11 mouse cellular contexts compared by ENCODE assay signal in genomic region chr11:83832389-83832788, GRCm38 (mm10). TPM values are rescaled to one million over a fixed set of nuclear protein-coding genes. Genes with fewer than 3 reads are reported as not detected.
DNase-seq lines count a peak whose midpoint lies in the region; ATAC-seq and TF ChIP-seq lines count a peak whose summit lies in the region.
"Had no signal": no experiment of that assay in that cellular context is flagged by ENCODE, and none has a peak within 500 bp of the region (broad histone marks: within the 10 kb centered on the region; RNA-seq: fewer than 3 reads in every experiment).

No protein-coding gene starts in this region.

- H3K4me1 ChIP-seq in heart, adult 2 months (ENCODE audit: control insufficient read depth, insufficient read depth, low read length), result no peaks in the 10 kb centered on the region
- H3K4me1 ChIP-seq in heart, embryonic 11.5 days (ENCODE audit: control insufficient read depth, insufficient read depth, low read length), result no peaks in the 10 kb centered on the region
- H3K4me1 ChIP-seq in spleen, adult 2 months (ENCODE audit: control insufficient read depth, insufficient read depth, insufficient read length), result peaks cover 6% of the 10 kb centered on the region; the same call in 1 of the 2 replicates
- no peaks in the 10 kb centered on the region for H3K4me1 ChIP-seq in lung, postnatal 0 days (ENCODE audit: insufficient read depth, low read depth, low read length)
- H3K4me1 ChIP-seq: stomach, embryonic 15.5 days had no signal

- H3K27me3 ChIP-seq in heart, adult 2 months (ENCODE audit: control insufficient read depth, insufficient read depth, low read length), result no peaks in the 10 kb centered on the region; the same call in 1 of the 2 replicates
- H3K27me3 ChIP-seq in heart, embryonic 11.5 days (ENCODE audit: control insufficient read depth, insufficient read depth, low read length), result no peaks in the 10 kb centered on the region
- no peaks in the 10 kb centered on the region for H3K27me3 ChIP-seq in spleen, adult 2 months (ENCODE audit: control insufficient read depth, insufficient read depth, low read length)
- no peaks in the 10 kb centered on the region for H3K27me3 ChIP-seq in lung, postnatal 0 days (replicated peaks; ENCODE audit: insufficient read depth, low read length)
- H3K27me3 ChIP-seq: liver, embryonic 15.5 days; stomach, embryonic 15.5 days had no signal

- no peak overlapping the region for H3K9ac ChIP-seq in heart, adult 2 months (ENCODE audit: low read depth, low read length)
- H3K9ac ChIP-seq in heart, embryonic 11.5 days (ENCODE audit: low read depth, low read length), result no peak overlapping the region
- no peak overlapping the region for H3K9ac ChIP-seq in lung, postnatal 0 days (replicated peaks; ENCODE audit: low read depth)
- H3K9ac ChIP-seq: liver, embryonic 15.5 days; stomach, embryonic 15.5 days had no signal

- WGBS in heart, adult 2 months, result 41% methylated on average over 8 of the region's 8 CpGs
- WGBS in heart, embryonic 11.5 days (ENCODE audit: insufficient replicate concordance), result 32% methylated on average over 8 of the region's 8 CpGs
- 27% methylated on average over 8 of the region's 8 CpGs for WGBS in spleen, adult 2 months
- WGBS in lung, postnatal 0 days, result 54% methylated on average over 8 of the region's 8 CpGs

- intact Hi-C loops in heart, adult 2 months (cut with DNase I), result no loop called here

- peak in 1 of 2 experiments; percentile 32 for DNase-seq in heart, adult 2 months
- peak in 1 of 2 experiments; percentile 16 for DNase-seq in spleen, adult 2 months (ENCODE audit: low read depth in 1 of 2, low spot score in 2 of 2)
- DNase-seq in spleen, postnatal 36 days (ENCODE audit: low spot score in 2 of 2), result no peak
- peak; percentile 27 for DNase-seq in brain, adult 2 months (ENCODE audit: low read depth, low spot score)
- peak; percentile 41 for DNase-seq in lung, postnatal 0 days (ENCODE audit: low spot score)
- DNase-seq in right cerebral cortex, postnatal 10 days (ENCODE audit: low spot score in 2 of 2), result no peak
- DNase-seq in heart, adult 9 months (ENCODE audit: low spot score in 2 of 2), result no peak

- no peaks in the 10 kb centered on the region for H3K79me2 ChIP-seq in heart, adult 2 months (replicated peaks; ENCODE audit: control insufficient read depth, insufficient read depth, low read length)

- H3K4me3 ChIP-seq in heart, adult 2 months, result no peak overlapping the region
- no peak overlapping the region for H3K4me3 ChIP-seq in heart, embryonic 11.5 days (ENCODE audit: low read depth, low read length)
- no peak overlapping the region for H3K4me3 ChIP-seq in spleen, adult 2 months (ENCODE audit: extremely low read depth, insufficient read depth, insufficient read length)
- no peak overlapping the region for H3K4me3 ChIP-seq in lung, postnatal 0 days (ENCODE audit: low read depth, low read length)
- H3K4me3 ChIP-seq: liver, embryonic 15.5 days; stomach, embryonic 15.5 days had no signal

- H3K4me2 ChIP-seq in heart, embryonic 11.5 days, result no peak overlapping the region
- no peak overlapping the region for H3K4me2 ChIP-seq in lung, postnatal 0 days (replicated peaks; ENCODE audit: low read depth, low read length)
- H3K4me2 ChIP-seq: liver, embryonic 15.5 days; stomach, embryonic 15.5 days had no signal

- TF ChIP-seq CTCF in heart, adult 2 months (IDR thresholded peaks at IDR 0.05), result peak; percentile 70
- TF ChIP-seq CTCF in spleen, adult 2 months (IDR thresholded peaks at IDR 0.05; ENCODE audit: extremely low read depth, insufficient read depth, insufficient read length, insufficient replicate concordance), result peak; percentile 45; the same call in 1 of the 2 replicates
- peak; percentile 77 for TF ChIP-seq CTCF in lung, postnatal 0 days (IDR thresholded peaks at IDR 0.05)

- H3K9me3 ChIP-seq in heart, embryonic 11.5 days (replicated peaks; ENCODE audit: control insufficient read depth, low read length), result no peaks in the 10 kb centered on the region
- no peaks in the 10 kb centered on the region for H3K9me3 ChIP-seq in lung, postnatal 0 days (ENCODE audit: low read length)
- H3K9me3 ChIP-seq: liver, embryonic 15.5 days; stomach, embryonic 15.5 days had no signal

- H3K27ac ChIP-seq in heart, adult 2 months, result no peak overlapping the region
- no peak overlapping the region for H3K27ac ChIP-seq in heart, embryonic 11.5 days (ENCODE audit: low read depth, low read length)
- no peak overlapping the region for H3K27ac ChIP-seq in spleen, adult 2 months (ENCODE audit: insufficient read depth, low read length)
- H3K27ac ChIP-seq in lung, postnatal 0 days (ENCODE audit: low read length), result no peak overlapping the region
- H3K27ac ChIP-seq: liver, embryonic 15.5 days; stomach, embryonic 15.5 days had no signal

- ATAC-seq in heart, embryonic 11.5 days (replicated peaks; ENCODE audit: insufficient number of reproducible peaks, low FRiP score, low TSS enrichment), result no peak
- no peak for ATAC-seq in lung, postnatal 0 days

- no peak for TF ChIP-seq EP300 in heart, adult 2 months (IDR thresholded peaks at IDR 0.05; ENCODE audit: insufficient read depth, low read depth, low read length)
- TF ChIP-seq EP300 in lung, postnatal 0 days (IDR thresholded peaks at IDR 0.05), result no peak

- H3K36me3 ChIP-seq in heart, adult 2 months (ENCODE audit: control insufficient read depth, insufficient read depth, low read length), result no peaks in the 10 kb centered on the region
- H3K36me3 ChIP-seq in heart, embryonic 11.5 days (ENCODE audit: control insufficient read depth, insufficient read depth, low read length), result no peaks in the 10 kb centered on the region
- H3K36me3 ChIP-seq in spleen, adult 2 months (ENCODE audit: control insufficient read depth, insufficient read depth, low read length), result no peaks in the 10 kb centered on the region
- no peaks in the 10 kb centered on the region for H3K36me3 ChIP-seq in lung, postnatal 0 days (ENCODE audit: insufficient read depth, low read length)
- H3K36me3 ChIP-seq: liver, embryonic 15.5 days; stomach, embryonic 15.5 days had no signal

- TF ChIP-seq POLR2A in heart, adult 2 months (IDR thresholded peaks at IDR 0.05; ENCODE audit: insufficient read depth, low read depth, low read length), result no peak
- no peak for TF ChIP-seq POLR2A in spleen, adult 2 months (IDR thresholded peaks at IDR 0.05; ENCODE audit: low read depth, low read length)

RNA-seq across cellular contexts. Expression of gene Hnf1b, which starts 17.5 kb away (rescaled TPM):
- total RNA-seq in heart, adult 2 months (2021), result not detected
- polyA plus RNA-seq in heart, adult 2 months (2012; rRNA removed), result 0.33 TPM in 1 of 2 replicates, not detected in the other
- polyA plus RNA-seq in heart, embryonic 11.5 days (2014; fragmentation: Nextera tagmentation; extraction: Ambion mirVana), result 0.30 TPM in 1 of 2 replicates, not detected in the other
- 0.40 and 0.63 TPM in 2 replicates for polyA plus RNA-seq in spleen, adult 2 months (2012; rRNA removed)
- polyA plus RNA-seq in lung, postnatal 0 days (2015; fragmentation: Nextera tagmentation; extraction: Ambion mirVana), result 9.0 and 11.4 TPM in 2 replicates
- polyA plus RNA-seq: embryonic facial prominence, embryonic 14.5 days had no signal

Comparison
In these comparisons a context has a peak if more than half of its experiments do, and no peak if none do; other contexts are left out.
1. DNase-seq: peak in brain, adult 2 months (single experiment) and lung, postnatal 0 days (single experiment); none in spleen, postnatal 36 days (0 of 2), right cerebral cortex, postnatal 10 days (0 of 2) and heart, adult 9 months (0 of 2).
2. Peak in every context shown above with its lines, with median percentiles within 50 percentile points of each other: CTCF ChIP-seq.